Mouse (Mus musculus): ENCODE results near the gene Gm45844. TPM values are rescaled to one million over a fixed set of nuclear protein-coding genes. Genes with fewer than 3 reads are reported as not detected.

Gene Gm45844
- polyA plus RNA-seq (2014; fragmentation: Illumina TruSeq; extraction: RNeasy Lipid Tissue Mini Kit (QIAGEN cat#74804)) = 5.4 TPM

DNA sequence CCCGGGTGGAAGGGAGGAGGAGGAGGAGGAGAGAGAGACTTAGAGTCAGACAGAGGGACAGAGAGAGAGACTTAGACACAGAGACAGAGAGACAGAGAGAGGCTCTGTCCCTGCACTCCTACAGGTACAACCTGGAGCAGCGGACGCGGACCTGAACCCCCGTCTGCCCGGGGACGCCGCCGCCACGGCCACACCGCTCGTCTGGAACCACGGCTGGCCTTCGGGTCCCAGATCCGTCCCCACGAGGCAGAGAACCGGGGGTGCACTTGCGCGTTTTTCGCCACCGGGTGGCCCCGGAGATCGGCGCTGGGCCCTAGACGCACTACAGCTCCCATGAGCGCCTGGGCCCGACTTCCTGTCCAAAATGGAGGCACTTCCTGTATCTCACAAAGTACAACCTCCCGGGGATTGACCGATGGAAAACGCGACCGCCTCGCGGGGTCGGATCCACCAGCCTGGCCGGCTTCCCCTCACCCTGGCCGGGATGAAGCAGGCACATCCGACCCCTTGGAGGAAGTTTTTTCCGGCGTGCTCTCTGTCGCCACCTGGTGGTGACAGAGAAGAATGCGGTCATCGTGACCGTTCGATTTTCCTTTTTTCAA lies at the start of gene Gm45844:
Gene Gm45844 (minus strand): TSS at position 324 of the 602 bp plus-strand sequence.

DNA sequence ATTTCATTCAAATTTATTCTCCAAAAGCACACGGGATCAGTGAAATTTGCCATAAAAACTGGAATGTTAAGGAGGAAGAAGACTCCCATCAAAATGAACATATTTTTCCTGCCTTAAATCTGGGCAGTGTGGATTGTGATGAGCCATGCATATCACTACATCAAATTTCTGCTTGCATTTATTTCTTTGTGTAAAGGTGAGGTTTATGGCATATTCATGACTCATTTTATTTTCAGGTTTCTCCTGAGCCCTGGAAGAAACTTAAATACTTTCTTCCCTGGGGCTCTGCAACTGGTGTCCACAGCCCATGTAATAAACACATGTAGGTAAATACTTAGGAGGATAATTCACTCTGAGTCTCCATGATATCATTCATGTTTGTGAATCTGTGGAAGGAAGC lies 30.9 kb downstream of the Gm45844 start, which contains the start of gene Vmn2r29:
Gene Vmn2r29 (minus strand): TSS at position 101 of the 400 bp plus-strand sequence.

DNA sequence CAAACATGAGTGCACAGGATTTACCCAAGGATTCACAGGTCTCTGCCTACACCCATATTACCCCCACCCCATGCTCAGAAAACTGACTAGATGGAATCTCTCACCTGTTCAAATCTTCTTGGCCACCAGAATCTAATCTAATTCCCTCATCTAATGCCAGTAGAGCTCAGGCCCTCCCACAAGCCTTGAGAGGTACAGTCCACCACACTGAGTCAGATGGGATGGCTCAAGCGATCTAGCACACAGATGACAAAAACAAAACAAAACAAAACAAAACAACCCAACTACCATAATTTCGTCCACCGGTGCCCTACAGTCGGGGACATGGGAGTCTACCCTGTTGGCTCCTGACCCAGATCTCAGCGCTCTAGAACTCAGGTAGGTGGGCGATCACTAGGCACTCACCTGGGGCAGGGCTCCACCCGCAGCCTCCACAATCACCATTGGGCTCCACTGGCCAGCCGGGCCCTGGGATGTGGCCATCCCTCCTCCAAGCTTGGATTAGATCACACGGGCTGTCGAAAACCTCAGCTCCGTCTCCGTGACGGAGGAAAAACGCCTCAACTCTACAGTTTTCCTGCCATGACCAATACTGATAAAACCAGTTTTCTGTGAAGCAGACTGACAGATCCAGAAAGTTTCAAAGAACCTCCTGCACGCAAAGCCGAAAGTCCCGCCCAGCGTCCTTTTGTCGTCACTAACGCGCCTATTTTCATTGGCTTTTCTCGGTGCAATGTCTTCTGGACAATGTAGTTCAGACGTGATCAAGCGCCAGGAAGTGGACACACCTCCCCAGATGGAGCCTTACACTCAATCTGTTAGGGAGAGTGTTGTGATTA lies 68.6 kb downstream of the Gm45844 start, which contains the start of gene Zfp772:
Gene Zfp772 (minus strand): TSS at position 686 of the 839 bp plus-strand sequence.

DNA sequence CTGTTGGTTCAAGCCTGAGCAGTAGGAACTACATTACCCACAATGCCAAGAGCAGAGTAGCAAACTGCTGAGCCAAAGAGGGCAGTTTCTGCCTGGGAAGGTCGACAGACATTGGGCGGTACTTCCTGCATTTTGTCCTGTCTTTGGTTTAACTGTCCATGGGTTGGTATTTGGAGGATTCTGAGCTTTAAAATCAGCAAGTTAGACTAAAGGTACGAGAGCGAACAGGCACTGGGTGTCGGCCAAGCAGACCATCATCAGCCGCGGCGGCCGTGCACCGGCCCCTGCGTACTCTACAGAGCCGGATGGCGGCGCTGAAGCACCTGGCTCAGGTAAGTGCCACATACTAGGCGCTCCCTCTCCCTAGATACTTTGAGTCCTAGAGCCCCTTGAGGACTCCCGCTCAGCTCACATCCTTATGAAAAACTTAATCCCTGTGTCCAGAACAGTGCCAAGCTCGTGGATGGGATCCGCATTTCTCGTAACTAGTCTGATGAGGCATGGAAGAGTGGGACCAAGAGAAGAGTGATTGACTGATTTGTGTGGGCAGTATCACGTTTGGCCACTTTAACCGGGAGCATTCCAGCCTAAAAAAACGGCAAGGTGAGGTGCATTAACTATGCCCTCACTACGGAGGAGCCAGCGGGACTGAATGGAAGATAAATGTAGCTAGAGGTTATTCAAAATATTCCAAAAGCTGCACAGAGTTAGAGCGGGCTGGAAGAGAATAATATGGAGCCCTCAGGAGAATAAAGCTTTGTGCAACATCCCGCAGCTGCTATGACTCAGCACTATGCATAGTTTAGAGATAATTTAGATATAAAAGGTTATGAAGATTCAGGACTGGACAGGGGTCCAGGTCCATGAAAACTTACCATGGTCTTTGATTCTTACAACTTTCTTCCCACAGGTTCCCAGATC lies 106.6 kb downstream of the Gm45844 start, which contains the start of gene Zfp418:
Gene Zfp418 (plus strand): TSS at position 104 of the 921 bp plus-strand sequence.

Other genes with a start within 250 kb of the Gm45844 start
- 6.0 TPM for gene Zfp954, start 156.8 kb downstream of the Gm45844 start, polyA plus RNA-seq (2014; fragmentation: Illumina TruSeq; extraction: RNeasy Lipid Tissue Mini Kit (QIAGEN cat#74804))
- 2.9 TPM for gene Zfp773, start 141.5 kb downstream of the Gm45844 start, polyA plus RNA-seq (2014; fragmentation: Illumina TruSeq; extraction: RNeasy Lipid Tissue Mini Kit (QIAGEN cat#74804))
- gene Zfp418, start 107.0 kb downstream of the Gm45844 start, polyA plus RNA-seq (2014; fragmentation: Illumina TruSeq; extraction: RNeasy Lipid Tissue Mini Kit (QIAGEN cat#74804)) = 9.1 TPM
- gene Zfp772, start 68.3 kb downstream of the Gm45844 start, polyA plus RNA-seq (2014; fragmentation: Illumina TruSeq; extraction: RNeasy Lipid Tissue Mini Kit (QIAGEN cat#74804)) = 11.3 TPM
- gene Vmn2r29, start 31.0 kb downstream of the Gm45844 start, polyA plus RNA-seq (2014; fragmentation: Illumina TruSeq; extraction: RNeasy Lipid Tissue Mini Kit (QIAGEN cat#74804)) = 9.3 TPM
- gene Clcn4, start 22.6 kb upstream of the Gm45844 start, polyA plus RNA-seq (2014; fragmentation: Illumina TruSeq; extraction: RNeasy Lipid Tissue Mini Kit (QIAGEN cat#74804)) = 102 TPM
- gene Vmn2r30, start 59.3 kb upstream of the Gm45844 start, polyA plus RNA-seq (2014; fragmentation: Illumina TruSeq; extraction: RNeasy Lipid Tissue Mini Kit (QIAGEN cat#74804)) = 0.06 TPM
- gene Gm45783, start 96.3 kb upstream of the Gm45844 start, polyA plus RNA-seq (2014; fragmentation: Illumina TruSeq; extraction: RNeasy Lipid Tissue Mini Kit (QIAGEN cat#74804)) = not detected
- gene Vmn2r31, start 121.4 kb upstream of the Gm45844 start, polyA plus RNA-seq (2014; fragmentation: Illumina TruSeq; extraction: RNeasy Lipid Tissue Mini Kit (QIAGEN cat#74804)) = not detected
- gene Vmn2r32, start 201.7 kb upstream of the Gm45844 start, polyA plus RNA-seq (2014; fragmentation: Illumina TruSeq; extraction: RNeasy Lipid Tissue Mini Kit (QIAGEN cat#74804)) = not detected

All from ovary, adult 10 weeks (tissue).